Mouse (Mus musculus) hindbrain, embryonic 16.5 days (tissue): ENCODE data around the gene Zbtb1. TPM values are rescaled to one million over a fixed set of nuclear protein-coding genes. Genes with fewer than 3 reads are reported as not detected.

Experiments
- ATAC-seq: fragments of 200-750 bp; cut with Nextera tagmentation; 2 replicates; pipeline ENCODE4 v1.8.0; 2017; ENCODE audit warnings: moderate TSS enrichment, moderate library complexity
- H3K27ac ChIP-seq: fragments of 300-500 bp; sonication (generic); 2 replicates; pipeline ENCODE4 v1.5.1; 2014; ENCODE audit warnings: low read depth, mild to moderate bottlenecking, control low read depth, low read length, moderate library complexity
- H3K27me3 ChIP-seq: fragments of 300-500 bp; sonication (generic); replicated peaks from 2 replicates; pipeline ENCODE4 v1.6.1; 2014; ENCODE audit warnings: low read length; ENCODE audit not compliant: control insufficient read depth, insufficient read depth
- H3K36me3 ChIP-seq: fragments of 300-500 bp; sonication (generic); 2 replicates; pipeline ENCODE4 v1.6.1; 2014; ENCODE audit warnings: mild to moderate bottlenecking, low read length, moderate library complexity, mixed read lengths; ENCODE audit not compliant: control insufficient read depth, insufficient read depth
- H3K4me1 ChIP-seq: fragments of 300-500 bp; sonication (generic); 2 replicates; pipeline ENCODE4 v1.6.1; 2014; ENCODE audit warnings: low read depth, low read length; ENCODE audit not compliant: control insufficient read depth, insufficient read depth
- H3K4me2 ChIP-seq: fragments of 300-500 bp; sonication (generic); 2 replicates; pipeline ENCODE4 v1.6.1; 2014; ENCODE audit warnings: mild to moderate bottlenecking, low read length, control low read depth, moderate library complexity
- H3K4me3 ChIP-seq: fragments of 300-500 bp; sonication (generic); 2 replicates; pipeline ENCODE4 v1.5.1; 2014; ENCODE audit warnings: mild to moderate bottlenecking, low read length, control low read depth, moderate library complexity
- H3K9ac ChIP-seq: fragments of 300-500 bp; sonication (generic); 2 replicates; pipeline ENCODE4 v1.6.1; 2014; ENCODE audit warnings: low read depth, mild to moderate bottlenecking, control low read depth, low read length, moderate library complexity
- H3K9me3 ChIP-seq: fragments of 300-500 bp; sonication (generic); 2 replicates; pipeline ENCODE4 v1.6.1; 2014; ENCODE audit warnings: mild to moderate bottlenecking, low read length, moderate library complexity; ENCODE audit not compliant: control insufficient read depth
- WGBS: fragments of 180-500 bp; shearing (Covaris S2); extraction: QIAGEN DNeasy Blood & Tissue Kit; methylation state at CpG from one replicate; pipeline ENCODE4 v1.1.7; 2014; 5-methylcytosine and 5-hydroxymethylcytosine counted together
- polyA plus RNA-seq: library from polyadenylated mRNA; unstranded; fragments of >200 nt; fragmentation: Nextera tagmentation; extraction: Ambion mirVana; gene quantifications from 2 replicates; pipeline ENCODE4 v1.2.1, GENCODE M21; 2015

Gene Zbtb1
- polyA plus RNA-seq, 1 experiment from 2014 or later: 3.2 TPM

DNA sequence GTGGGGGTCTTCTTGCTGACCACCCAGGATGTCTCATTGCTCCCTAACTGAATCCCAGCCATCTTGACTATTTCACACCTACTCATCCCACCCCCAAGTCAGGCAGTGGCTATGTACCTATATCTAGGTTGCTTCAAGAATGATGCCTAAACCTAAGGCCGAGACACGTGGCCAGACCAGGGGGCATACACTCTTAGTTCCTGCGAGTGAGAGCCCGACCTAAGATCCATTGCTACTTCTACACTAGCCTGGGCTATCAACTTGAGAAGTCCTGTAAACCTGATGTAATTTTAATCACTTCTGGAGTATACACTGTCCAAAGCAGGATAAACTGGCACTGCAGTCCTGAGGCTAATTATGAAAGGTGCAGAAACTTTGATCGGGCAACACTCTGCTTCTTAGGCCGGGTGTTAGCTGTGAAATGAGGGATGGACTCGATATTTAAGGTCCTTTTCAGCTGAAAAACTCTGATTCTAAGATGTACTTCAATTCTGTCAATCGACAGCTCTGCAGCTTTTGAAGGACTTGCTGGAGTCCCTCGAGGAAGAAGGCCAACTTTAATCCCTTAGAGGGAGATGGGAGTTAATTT is 1.8 kb upstream of the Zbtb1 start:
- H3K27ac ChIP-seq: peak overlapping the region; percentile 99
- no peak for ATAC-seq
- 8% methylated on average over 9 of the region's 9 CpGs for WGBS
- no peaks in the 10 kb centered on the region for H3K9me3 ChIP-seq
- H3K4me1 ChIP-seq: peaks cover 27% of the 10 kb centered on the region
- H3K9ac ChIP-seq: peak overlapping the region; percentile 100
- H3K27me3 ChIP-seq: no peaks in the 10 kb centered on the region
- H3K4me3 ChIP-seq: peak overlapping the region; percentile 97
- H3K4me2 ChIP-seq: peak overlapping the region; percentile 88
- H3K36me3 ChIP-seq: no peaks in the 10 kb centered on the region

DNA sequence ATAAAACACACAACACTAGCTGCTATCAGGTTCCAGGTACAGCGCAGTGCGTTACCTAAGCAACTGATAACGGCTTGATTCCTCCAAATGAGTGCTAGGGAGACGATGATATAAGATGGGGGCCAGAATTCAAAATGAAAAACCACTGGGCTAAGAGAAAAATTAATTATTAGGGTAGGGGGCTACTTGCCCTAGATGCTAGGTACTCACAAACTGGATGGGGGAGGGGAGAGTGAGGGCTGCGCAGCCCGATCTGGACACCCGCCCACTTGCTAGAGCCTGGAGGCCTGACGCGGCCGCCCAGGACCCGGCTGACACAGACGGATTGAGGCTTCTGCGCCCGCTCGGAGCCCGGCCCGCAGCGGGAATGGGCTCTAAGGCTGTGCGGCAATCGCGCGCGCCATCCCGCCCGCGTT is 1.3 kb upstream of the Zbtb1 start:
- Histone ChIP-seq H3K27me3 (no peaks in the 10 kb centered on the region), H3K9ac (peak overlapping the region; percentile 100), H3K4me1 (peaks cover 27% of the 10 kb centered on the region), H3K36me3 (no peaks in the 10 kb centered on the region), H3K4me3 (peak overlapping the region; percentile 97), H3K9me3 (no peaks in the 10 kb centered on the region), H3K27ac (peak overlapping the region; percentile 99), H3K4me2 (peak overlapping the region; percentile 88)
- WGBS: under 1% methylated on average over 24 of the region's 26 CpGs
- ATAC-seq: peak; percentile 48

DNA sequence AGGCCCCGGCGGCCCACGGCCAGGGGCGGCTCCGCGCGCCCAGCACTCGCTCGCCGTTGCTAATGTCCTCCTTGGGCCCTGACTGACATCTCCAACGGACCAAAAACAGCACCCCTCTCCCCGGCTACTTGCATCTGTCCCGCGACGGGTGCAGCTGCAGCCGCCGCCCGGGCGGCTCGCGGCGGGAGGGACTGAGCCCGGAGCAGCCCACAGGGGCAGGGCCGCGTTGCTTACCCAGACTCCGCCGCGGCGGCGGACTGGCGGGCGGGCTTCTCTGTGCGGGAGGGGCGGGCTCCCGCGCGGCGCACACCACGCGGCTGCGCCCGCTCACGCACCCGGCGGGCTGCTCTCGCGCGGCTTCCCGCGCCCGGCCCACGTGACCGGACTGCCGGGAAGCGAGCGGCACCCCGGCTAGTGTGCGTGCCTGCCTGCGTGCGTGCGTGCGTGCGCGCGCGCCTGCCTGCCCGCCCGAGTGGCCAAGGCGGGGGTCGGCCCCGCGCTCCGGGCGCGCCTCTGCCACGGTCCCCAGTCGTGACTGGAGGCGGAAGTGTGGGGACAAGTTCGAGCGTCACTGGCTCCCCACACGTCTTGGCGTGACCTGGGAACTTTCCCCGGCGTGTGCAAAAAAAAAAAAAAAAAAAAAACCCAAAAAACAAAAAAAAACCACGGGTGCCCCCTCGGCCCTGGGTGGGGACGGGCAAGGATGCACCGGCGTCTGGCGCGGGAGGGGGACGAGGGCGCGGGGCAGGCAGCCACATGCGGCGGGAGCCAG is 674 bp upstream of the Zbtb1 start, which contains the start of gene Zbtb25:
Zbtb25 (minus strand) TSS at position 397 of the 772 bp plus-strand sequence.
- Histone ChIP-seq H3K4me3 (peak within 1 kb of the TSS; percentile 97), H3K27ac (peak within 1 kb of the TSS; percentile 99), H3K9me3 (no peaks in the 10 kb centered on the region), H3K4me1 (peaks cover 27% of the 10 kb centered on the region), H3K36me3 (no peaks in the 10 kb centered on the region), H3K27me3 (no peaks in the 10 kb centered on the region), H3K9ac (peak within 1 kb of the TSS; percentile 100), H3K4me2 (peak within 1 kb of the TSS; percentile 88)
- under 1% methylated on average over 85 of the region's 96 CpGs for WGBS
- ATAC-seq: peak; percentile 95

DNA sequence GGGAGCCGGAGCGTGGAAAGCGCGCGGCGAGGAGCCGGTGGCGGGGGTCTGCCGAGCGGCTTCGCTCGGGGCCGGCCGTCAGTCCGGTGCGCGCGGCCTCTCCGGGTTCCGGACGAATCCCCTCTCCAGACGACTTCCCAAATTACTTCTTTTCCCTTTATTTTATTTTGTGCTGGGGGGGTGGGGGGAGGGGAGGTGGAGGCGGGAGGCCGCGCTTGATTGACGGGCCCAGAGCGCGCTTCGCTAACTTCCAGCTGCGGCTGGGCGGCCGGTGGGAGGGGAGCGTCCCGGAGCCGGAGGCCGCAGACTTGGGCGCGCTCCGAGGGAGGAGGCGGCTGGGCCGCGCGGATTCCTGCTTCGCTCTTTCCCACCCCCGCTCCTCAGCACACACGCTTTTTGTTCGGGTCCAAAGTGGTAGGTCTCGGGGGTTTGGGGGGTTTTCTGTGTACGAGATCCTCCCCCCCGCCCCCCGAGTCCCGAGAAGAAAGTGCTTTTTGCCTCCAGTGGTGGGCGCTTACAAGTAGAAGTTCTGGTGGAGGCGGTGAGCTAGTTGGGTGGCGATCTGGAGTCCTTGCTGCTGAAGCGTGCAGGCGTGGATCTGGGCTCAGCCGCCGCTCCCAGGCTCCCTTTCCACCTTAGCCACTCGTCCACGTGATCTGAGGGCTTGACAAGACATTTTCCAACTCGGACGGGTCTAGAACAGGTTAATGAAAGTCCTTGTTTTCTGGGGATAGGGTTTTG is 935 bp downstream of the Zbtb1 start:
- no peaks in the 10 kb centered on the region for H3K9me3 ChIP-seq
- peak overlapping the region; percentile 99 for H3K27ac ChIP-seq
- under 1% methylated on average over 60 of the region's 63 CpGs for WGBS
- ATAC-seq: peak; percentile 21; the same call in 1 of the 2 replicates
- no peaks in the 10 kb centered on the region for H3K27me3 ChIP-seq
- peaks cover 27% of the 10 kb centered on the region for H3K4me1 ChIP-seq
- H3K9ac ChIP-seq: peak overlapping the region; percentile 100
- H3K4me2 ChIP-seq: peak overlapping the region; percentile 88
- H3K4me3 ChIP-seq: peak overlapping the region; percentile 97
- H3K36me3 ChIP-seq: no peaks in the 10 kb centered on the region

DNA sequence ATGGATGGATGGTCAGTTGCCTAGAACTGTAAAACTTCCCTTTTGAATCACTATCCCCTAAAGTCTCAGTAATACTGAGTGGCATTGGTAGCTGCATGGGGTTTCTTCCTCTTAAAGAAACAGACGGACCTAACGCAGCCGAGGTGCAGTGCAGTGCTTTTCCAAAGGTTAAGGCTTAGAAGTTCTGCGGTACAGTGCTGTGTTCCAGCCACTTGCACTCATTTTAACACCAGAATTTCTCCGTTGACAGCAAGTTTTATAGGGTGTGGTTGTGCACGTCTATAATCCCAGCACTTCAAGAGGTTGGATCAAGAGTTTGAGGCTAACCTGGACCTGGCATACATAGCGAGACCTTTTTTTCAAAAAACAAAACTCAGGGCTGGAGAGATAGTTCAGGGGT is 2.0 kb downstream of the Zbtb1 start:
- Histone ChIP-seq H3K4me3 (peak overlapping the region; percentile 97), H3K4me2 (peak overlapping the region; percentile 88), H3K27ac (no peak overlapping the region), H3K9ac (no peak overlapping the region), H3K27me3 (no peaks in the 10 kb centered on the region), H3K4me1 (peaks cover 25% of the 10 kb centered on the region), H3K36me3 (no peaks in the 10 kb centered on the region), H3K9me3 (no peaks in the 10 kb centered on the region)
- ATAC-seq: no peak
- 47% methylated on average over 7 of the region's 7 CpGs for WGBS

- 82% methylated on average over 5 of the region's 7 CpGs for WGBS
- no peaks in the 10 kb centered on the region for H3K36me3 ChIP-seq
- no peak overlapping the region for H3K27ac ChIP-seq
- H3K27me3 ChIP-seq: no peaks in the 10 kb centered on the region
- H3K4me2 ChIP-seq: no peak overlapping the region
- peaks cover 14% of the 10 kb centered on the region for H3K4me1 ChIP-seq
- H3K4me3 ChIP-seq: no peak overlapping the region
- no peak for ATAC-seq
- no peaks in the 10 kb centered on the region for H3K9me3 ChIP-seq
- no peak overlapping the region for H3K9ac ChIP-seq
These were observed 3.1 kb downstream of the Zbtb1 start for GRCm38 (mm10) chr12:76372881-76373818.

DNA sequence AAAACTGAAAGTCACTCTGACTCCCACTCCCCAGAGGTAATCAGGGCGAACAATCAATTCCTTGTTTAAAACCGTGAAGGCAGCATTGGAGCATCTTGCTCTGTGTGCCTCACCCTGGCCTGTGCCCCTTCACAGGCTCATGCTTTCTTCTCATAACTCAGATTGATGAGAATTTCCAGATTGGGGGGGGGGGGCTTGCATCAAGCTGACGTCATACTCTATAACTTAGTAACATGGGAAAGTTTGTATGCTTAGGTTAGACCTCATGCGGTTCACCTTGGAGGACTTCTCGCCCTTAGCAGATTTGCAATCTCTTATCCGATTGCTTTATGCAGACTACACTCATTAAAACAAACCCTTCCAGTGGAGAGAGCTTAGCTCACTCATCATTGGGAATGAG is 3.9 kb downstream of the Zbtb1 start:
- H3K9me3 ChIP-seq: no peaks in the 10 kb centered on the region
- H3K4me1 ChIP-seq: peaks cover 9% of the 10 kb centered on the region
- H3K36me3 ChIP-seq: no peaks in the 10 kb centered on the region
- H3K27ac ChIP-seq: no peak overlapping the region
- WGBS: 55% methylated on average over 6 of the region's 6 CpGs
- no peak for ATAC-seq
- no peak overlapping the region for H3K9ac ChIP-seq
- H3K4me3 ChIP-seq: no peak overlapping the region
- no peaks in the 10 kb centered on the region for H3K27me3 ChIP-seq
- H3K4me2 ChIP-seq: no peak overlapping the region

DNA sequence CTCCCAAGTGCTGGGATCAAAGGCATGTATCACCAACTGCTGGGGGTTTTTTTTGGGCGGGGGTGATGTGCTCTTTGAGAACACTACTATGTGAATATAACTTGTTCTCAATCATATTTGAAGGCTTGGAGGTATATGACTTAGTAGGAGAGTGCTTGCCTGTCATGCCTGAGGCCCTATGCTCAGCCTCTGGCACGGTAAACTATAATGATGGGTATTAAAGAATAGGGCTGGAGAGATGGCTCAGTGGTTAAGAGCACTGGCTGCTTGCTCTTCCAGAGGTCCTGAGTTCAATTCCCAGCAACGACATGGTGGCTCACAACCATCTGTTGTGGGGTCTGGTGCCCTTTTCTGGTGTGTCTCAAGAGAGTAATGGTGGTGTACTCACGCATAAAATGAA is 4.8 kb downstream of the Zbtb1 start:
- no peak overlapping the region for H3K9ac ChIP-seq
- no peaks in the 10 kb centered on the region for H3K36me3 ChIP-seq
- H3K27me3 ChIP-seq: no peaks in the 10 kb centered on the region
- no peak overlapping the region for H3K4me3 ChIP-seq
- ATAC-seq: no peak
- peaks cover 9% of the 10 kb centered on the region for H3K4me1 ChIP-seq
- WGBS: 78% methylated on average over 4 of the region's 4 CpGs
- no peak overlapping the region for H3K27ac ChIP-seq
- H3K4me2 ChIP-seq: no peak overlapping the region
- H3K9me3 ChIP-seq: no peaks in the 10 kb centered on the region
